Mouse (Mus musculus): ENCODE data around the gene Cdc42bpg. TPM values are rescaled to one million over a fixed set of nuclear protein-coding genes. Genes with fewer than 3 reads are reported as not detected.
A peak's percentile ranks its signal among the peaks of the same experiment; 100 is the strongest.

Gene Cdc42bpg
- polyA plus RNA-seq, 1 experiment, result 7.7 TPM

GRCm38 (mm10) chr19:6296551-6297210 lies 9.6 kb upstream of the Cdc42bpg start:
- peaks cover 31% of the 10 kb centered on the region for H3K36me3 ChIP-seq (ENCODE audit: control insufficient read depth, insufficient read depth, low read length)
- TF ChIP-seq POLR2A (IDR thresholded peaks at IDR 0.05; ENCODE audit: low read depth, low read length), result no peak
- TF ChIP-seq CTCF (IDR thresholded peaks at IDR 0.05; ENCODE audit: extremely low read depth, insufficient read depth, insufficient read length, insufficient replicate concordance), result no peak
- no peak overlapping the region for H3K4me3 ChIP-seq (ENCODE audit: extremely low read depth, insufficient read depth, insufficient read length)
- no peak overlapping the region for H3K27ac ChIP-seq (ENCODE audit: insufficient read depth, low read length)
- peaks cover 26% of the 10 kb centered on the region; the same call in 1 of the 2 replicates for H3K4me1 ChIP-seq (ENCODE audit: control insufficient read depth, insufficient read depth, insufficient read length)
- WGBS, result 76% methylated on average over 5 of the region's 5 CpGs
- no peak for DNase-seq (ENCODE audit: low read depth in 1 of 2, low spot score in 2 of 2)
- H3K27me3 ChIP-seq (ENCODE audit: control insufficient read depth, insufficient read depth, low read length), result no peaks in the 10 kb centered on the region

GRCm38 (mm10) chr19:6297641-6298040 lies 8.6 kb upstream of the Cdc42bpg start:
- H3K4me1 ChIP-seq (ENCODE audit: control insufficient read depth, insufficient read depth, insufficient read length), result peaks cover 26% of the 10 kb centered on the region; the same call in 1 of the 2 replicates
- H3K27me3 ChIP-seq (ENCODE audit: control insufficient read depth, insufficient read depth, low read length), result no peaks in the 10 kb centered on the region

GRCm38 (mm10) chr19:6299003-6299402 lies 7.3 kb upstream of the Cdc42bpg start:
- WGBS, result 62% methylated on average over 4 of the region's 4 CpGs
- Histone ChIP-seq H3K4me3 (ENCODE audit: extremely low read depth, insufficient read depth, insufficient read length) (no peak overlapping the region), H3K4me1 (ENCODE audit: control insufficient read depth, insufficient read depth, insufficient read length) (peaks cover 26% of the 10 kb centered on the region; the same call in 1 of the 2 replicates), H3K36me3 (ENCODE audit: control insufficient read depth, insufficient read depth, low read length) (peaks cover 31% of the 10 kb centered on the region), H3K27me3 (ENCODE audit: control insufficient read depth, insufficient read depth, low read length) (no peaks in the 10 kb centered on the region), H3K27ac (ENCODE audit: insufficient read depth, low read length) (peak overlapping the region; percentile 53)
- DNase-seq (ENCODE audit: low read depth in 1 of 2, low spot score in 2 of 2), result no peak
- TF ChIP-seq CTCF (IDR thresholded peaks at IDR 0.05; ENCODE audit: extremely low read depth, insufficient read depth, insufficient read length, insufficient replicate concordance), result no peak
- no peak for TF ChIP-seq POLR2A (IDR thresholded peaks at IDR 0.05; ENCODE audit: low read depth, low read length)

More at GRCm38 (mm10) chr19:6297641-6298040, 8.6 kb upstream of the Cdc42bpg start:
- Histone ChIP-seq H3K36me3 (ENCODE audit: control insufficient read depth, insufficient read depth, low read length) (peaks cover 31% of the 10 kb centered on the region), H3K27ac (ENCODE audit: insufficient read depth, low read length) (peak overlapping the region; percentile 50; the same call in 1 of the 2 replicates), H3K4me3 (ENCODE audit: extremely low read depth, insufficient read depth, insufficient read length) (no peak overlapping the region)
- WGBS, result 36% methylated on average over 9 of the region's 9 CpGs
- TF ChIP-seq CTCF (IDR thresholded peaks at IDR 0.05; ENCODE audit: extremely low read depth, insufficient read depth, insufficient read length, insufficient replicate concordance) (no peak), POLR2A (IDR thresholded peaks at IDR 0.05; ENCODE audit: low read depth, low read length) (no peak)
- DNase-seq (ENCODE audit: low read depth in 1 of 2, low spot score in 2 of 2), result no peak

GRCm38 (mm10) chr19:6299450-6300267 lies 6.6 kb upstream of the Cdc42bpg start:
- Histone ChIP-seq H3K27me3 (ENCODE audit: control insufficient read depth, insufficient read depth, low read length) (no peaks in the 10 kb centered on the region), H3K4me1 (ENCODE audit: control insufficient read depth, insufficient read depth, insufficient read length) (peaks cover 24% of the 10 kb centered on the region; the same call in 1 of the 2 replicates), H3K36me3 (ENCODE audit: control insufficient read depth, insufficient read depth, low read length) (peaks cover 26% of the 10 kb centered on the region), H3K4me3 (ENCODE audit: extremely low read depth, insufficient read depth, insufficient read length) (no peak overlapping the region), H3K27ac (ENCODE audit: insufficient read depth, low read length) (peak overlapping the region; percentile 53)
- TF ChIP-seq CTCF (IDR thresholded peaks at IDR 0.05; ENCODE audit: extremely low read depth, insufficient read depth, insufficient read length, insufficient replicate concordance) (no peak), POLR2A (IDR thresholded peaks at IDR 0.05; ENCODE audit: low read depth, low read length) (no peak)
- DNase-seq (ENCODE audit: low read depth in 1 of 2, low spot score in 2 of 2), result peak in 1 of 2 experiments; percentile 31
- WGBS, result 44% methylated on average over 7 of the region's 7 CpGs

GRCm38 (mm10) chr19:6300402-6300841 lies 5.8 kb upstream of the Cdc42bpg start:
- peak overlapping the region; percentile 53 for H3K27ac ChIP-seq (ENCODE audit: insufficient read depth, low read length)
- WGBS, result 62% methylated on average over 7 of the region's 7 CpGs
- no peak overlapping the region for H3K4me3 ChIP-seq (ENCODE audit: extremely low read depth, insufficient read depth, insufficient read length)
- no peak for TF ChIP-seq CTCF (IDR thresholded peaks at IDR 0.05; ENCODE audit: extremely low read depth, insufficient read depth, insufficient read length, insufficient replicate concordance)
- no peak for TF ChIP-seq POLR2A (IDR thresholded peaks at IDR 0.05; ENCODE audit: low read depth, low read length)
- DNase-seq (ENCODE audit: low read depth in 1 of 2, low spot score in 2 of 2), result no peak
- H3K27me3 ChIP-seq (ENCODE audit: control insufficient read depth, insufficient read depth, low read length), result no peaks in the 10 kb centered on the region
- peaks cover 20% of the 10 kb centered on the region for H3K36me3 ChIP-seq (ENCODE audit: control insufficient read depth, insufficient read depth, low read length)
- peaks cover 24% of the 10 kb centered on the region; the same call in 1 of the 2 replicates for H3K4me1 ChIP-seq (ENCODE audit: control insufficient read depth, insufficient read depth, insufficient read length)

GRCm38 (mm10) chr19:6302114-6302513 lies 4.1 kb upstream of the Cdc42bpg start:
- 79% methylated on average over 5 of the region's 5 CpGs for WGBS
- H3K4me3 ChIP-seq (ENCODE audit: extremely low read depth, insufficient read depth, insufficient read length), result no peak overlapping the region
- no peak for DNase-seq (ENCODE audit: low read depth in 1 of 2, low spot score in 2 of 2)
- TF ChIP-seq CTCF (IDR thresholded peaks at IDR 0.05; ENCODE audit: extremely low read depth, insufficient read depth, insufficient read length, insufficient replicate concordance) (no peak), POLR2A (IDR thresholded peaks at IDR 0.05; ENCODE audit: low read depth, low read length) (no peak)
- no peaks in the 10 kb centered on the region for H3K27me3 ChIP-seq (ENCODE audit: control insufficient read depth, insufficient read depth, low read length)
- H3K4me1 ChIP-seq (ENCODE audit: control insufficient read depth, insufficient read depth, insufficient read length), result peaks cover 24% of the 10 kb centered on the region
- H3K36me3 ChIP-seq (ENCODE audit: control insufficient read depth, insufficient read depth, low read length), result peaks cover 11% of the 10 kb centered on the region
- H3K27ac ChIP-seq (ENCODE audit: insufficient read depth, low read length), result no peak overlapping the region

Measured in spleen, adult 2 months (tissue).